Mouse (Mus musculus) liver, adult 2 months (tissue): Measurements from ENCODE around the gene Dapk1.

Experiments used
- CTCF ChIP-seq: fragments of 200-500 bp; IDR thresholded peaks from 2 replicates; pipeline ENCODE4 v1.5.1; 2011; ENCODE audit warnings: low read depth, low read length, control low read depth
- POLR2A ChIP-seq: fragments of 200-500 bp; IDR thresholded peaks from 2 replicates; pipeline ENCODE4 v1.6.1; 2011; ENCODE audit warnings: low read length, control low read depth; ENCODE audit not compliant: insufficient read depth; ENCODE audit errors: extremely low read depth

- TF ChIP-seq POLR2A (no peak), CTCF (no peak)
Measured at GRCm38 (mm10) chr13:60644457-60644889, 42.7 kb downstream of the Dapk1 start.
